Mouse (Mus musculus): ENCODE measurements at regions not wholly inside any gene's neighbourhood (a gene's known extent, or its start where the extent isn't known, plus 50 kb on each side); places are given as distances from the start of the nearest gene placed in this dataset.

DNA sequence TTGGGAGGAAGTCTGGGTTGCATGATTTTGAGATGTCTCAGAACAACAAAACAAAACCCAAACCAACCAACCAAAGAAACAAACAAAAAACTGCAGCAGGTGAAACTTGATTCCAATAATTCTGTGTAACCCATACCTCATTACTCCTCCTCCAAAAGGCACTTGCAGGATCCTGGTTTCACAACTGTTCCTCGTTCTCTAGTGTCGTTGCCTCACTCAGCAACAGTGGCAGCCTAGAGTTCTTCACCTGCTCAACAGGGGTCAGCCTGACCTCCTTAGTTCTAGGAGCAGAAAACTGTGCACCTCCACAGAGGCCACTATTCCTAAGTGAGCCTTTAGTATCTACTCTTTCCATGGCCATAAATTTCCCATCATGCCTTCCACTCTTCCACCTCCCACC is 72.3 kb upstream of the Vangl1 start:
- Histone ChIP-seq H3K27ac (ENCODE audit: insufficient read depth, low read length) (no peak overlapping the region), H3K4me1 (ENCODE audit: control insufficient read depth, insufficient read depth, low read length) (no peaks in the 10 kb centered on the region), H3K4me3 (ENCODE audit: insufficient read depth, low read length) (no peak overlapping the region)
- TF ChIP-seq CTCF (IDR thresholded peaks at IDR 0.05; ENCODE audit: extremely low read depth, insufficient read depth, low read length): no peak
- TF ChIP-seq POLR2A (IDR thresholded peaks at IDR 0.05; ENCODE audit: extremely low read depth, insufficient read depth, low read length): no peak

DNA sequence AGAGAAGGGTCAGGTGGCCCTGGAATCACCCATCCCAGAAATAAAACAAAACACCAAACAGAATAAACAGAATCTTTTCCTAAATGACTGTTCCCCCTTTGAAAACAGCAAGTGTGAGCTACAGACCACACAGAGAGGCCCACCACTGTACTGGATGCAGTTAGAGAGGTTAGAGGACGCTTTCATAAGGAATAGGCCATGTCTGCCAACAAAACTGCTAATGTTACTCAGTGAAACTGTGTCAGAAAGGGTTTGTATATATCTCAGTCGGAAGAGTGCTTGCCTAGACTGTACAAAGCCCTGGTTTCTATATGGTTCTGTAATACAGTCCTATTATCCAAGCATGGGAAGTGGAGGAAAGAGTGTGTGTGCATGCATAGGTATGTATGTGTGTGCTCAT is 71.8 kb upstream of the Vangl1 start:
- H3K4me1 ChIP-seq (ENCODE audit: control insufficient read depth, insufficient read depth, low read length): no peaks in the 10 kb centered on the region
- TF ChIP-seq CTCF (IDR thresholded peaks at IDR 0.05; ENCODE audit: extremely low read depth, insufficient read depth, low read length): no peak
- TF ChIP-seq POLR2A (IDR thresholded peaks at IDR 0.05; ENCODE audit: extremely low read depth, insufficient read depth, low read length): no peak
- no peak overlapping the region for H3K4me3 ChIP-seq (ENCODE audit: insufficient read depth, low read length)
- no peak overlapping the region for H3K27ac ChIP-seq (ENCODE audit: insufficient read depth, low read length)

- H3K27ac ChIP-seq (ENCODE audit: insufficient read depth, low read length): no peak overlapping the region
- TF ChIP-seq CTCF (IDR thresholded peaks at IDR 0.05; ENCODE audit: extremely low read depth, insufficient read depth, low read length): no peak
- TF ChIP-seq POLR2A (IDR thresholded peaks at IDR 0.05; ENCODE audit: extremely low read depth, insufficient read depth, low read length): no peak
- H3K4me3 ChIP-seq (ENCODE audit: insufficient read depth, low read length): no peak overlapping the region
- H3K4me1 ChIP-seq (ENCODE audit: control insufficient read depth, insufficient read depth, low read length): no peaks in the 10 kb centered on the region
Observed at GRCm38 (mm10) chr3:102275256-102276022, 70.9 kb upstream of the Vangl1 start.

DNA sequence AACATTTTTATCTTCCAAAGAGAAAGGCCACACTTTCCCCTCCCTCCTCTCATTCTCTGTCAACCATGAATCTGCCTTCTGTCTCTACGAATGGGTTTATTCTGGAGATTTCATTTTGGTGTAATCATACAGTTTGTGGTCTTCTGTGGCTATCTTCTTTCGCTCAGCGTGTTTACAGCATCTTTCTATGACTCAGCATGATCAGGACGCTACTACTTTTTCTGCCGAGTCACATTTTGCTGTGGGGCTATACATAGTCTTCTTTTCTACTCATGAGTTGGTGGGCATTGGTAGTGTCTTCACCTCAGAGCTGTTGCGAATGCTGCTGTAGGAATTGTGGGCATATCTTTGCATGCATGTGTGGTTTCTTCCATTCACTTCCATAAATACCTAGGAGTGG is 66.3 kb upstream of the Vangl1 start:
- Histone ChIP-seq H3K4me1 (ENCODE audit: control insufficient read depth, insufficient read depth, low read length) (no peaks in the 10 kb centered on the region), H3K4me3 (ENCODE audit: insufficient read depth, low read length) (no peak overlapping the region), H3K27ac (ENCODE audit: insufficient read depth, low read length) (no peak overlapping the region)
- TF ChIP-seq CTCF (IDR thresholded peaks at IDR 0.05; ENCODE audit: extremely low read depth, insufficient read depth, low read length) (no peak), POLR2A (IDR thresholded peaks at IDR 0.05; ENCODE audit: extremely low read depth, insufficient read depth, low read length) (no peak)

GRCm38 (mm10) chr3:102270257-102270656 is 65.8 kb upstream of the Vangl1 start:
- H3K27ac ChIP-seq (ENCODE audit: insufficient read depth, low read length): no peak overlapping the region
- no peaks in the 10 kb centered on the region for H3K4me1 ChIP-seq (ENCODE audit: control insufficient read depth, insufficient read depth, low read length)
- no peak overlapping the region for H3K4me3 ChIP-seq (ENCODE audit: insufficient read depth, low read length)
- TF ChIP-seq POLR2A (IDR thresholded peaks at IDR 0.05; ENCODE audit: extremely low read depth, insufficient read depth, low read length) (no peak), CTCF (IDR thresholded peaks at IDR 0.05; ENCODE audit: extremely low read depth, insufficient read depth, low read length) (no peak)

- Histone ChIP-seq H3K4me3 (ENCODE audit: insufficient read depth, low read length) (no peak overlapping the region), H3K4me1 (ENCODE audit: control insufficient read depth, insufficient read depth, low read length) (no peaks in the 10 kb centered on the region), H3K27ac (ENCODE audit: insufficient read depth, low read length) (no peak overlapping the region)
- TF ChIP-seq CTCF (IDR thresholded peaks at IDR 0.05; ENCODE audit: extremely low read depth, insufficient read depth, low read length): no peak
- TF ChIP-seq POLR2A (IDR thresholded peaks at IDR 0.05; ENCODE audit: extremely low read depth, insufficient read depth, low read length): no peak
Observed at GRCm38 (mm10) chr3:102266136-102266535, 61.6 kb upstream of the Vangl1 start.

DNA sequence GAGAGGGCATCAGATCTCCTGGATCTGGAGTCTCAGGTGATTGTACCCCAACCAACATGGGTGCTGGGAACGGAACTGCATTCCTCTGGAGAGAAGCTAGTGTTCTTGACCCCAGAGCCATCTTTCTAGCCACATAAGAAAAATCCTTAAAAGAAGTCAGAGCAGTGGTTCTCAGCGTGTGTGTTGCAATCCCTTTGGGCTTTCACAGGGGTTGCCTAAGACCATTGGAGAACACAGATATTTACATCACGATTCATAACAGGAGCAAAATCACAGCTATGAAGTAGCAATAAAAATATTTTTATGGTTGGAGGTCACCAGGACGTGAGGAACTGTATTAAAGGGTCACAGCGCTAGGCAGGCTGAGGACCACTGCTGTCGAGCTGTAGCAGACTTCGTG is 60.7 kb upstream of the Vangl1 start:
- no peak for TF ChIP-seq CTCF (IDR thresholded peaks at IDR 0.05; ENCODE audit: extremely low read depth, insufficient read depth, low read length)
- TF ChIP-seq POLR2A (IDR thresholded peaks at IDR 0.05; ENCODE audit: extremely low read depth, insufficient read depth, low read length): no peak
- no peaks in the 10 kb centered on the region for H3K4me1 ChIP-seq (ENCODE audit: control insufficient read depth, insufficient read depth, low read length)
- H3K27ac ChIP-seq (ENCODE audit: insufficient read depth, low read length): no peak overlapping the region
- no peak overlapping the region for H3K4me3 ChIP-seq (ENCODE audit: insufficient read depth, low read length)

GRCm38 (mm10) chr3:102263326-102263725 is 58.8 kb upstream of the Vangl1 start:
- Histone ChIP-seq H3K4me3 (ENCODE audit: insufficient read depth, low read length) (no peak overlapping the region), H3K27ac (ENCODE audit: insufficient read depth, low read length) (no peak overlapping the region), H3K4me1 (ENCODE audit: control insufficient read depth, insufficient read depth, low read length) (no peaks in the 10 kb centered on the region)
- TF ChIP-seq CTCF (IDR thresholded peaks at IDR 0.05; ENCODE audit: extremely low read depth, insufficient read depth, low read length): no peak
- no peak for TF ChIP-seq POLR2A (IDR thresholded peaks at IDR 0.05; ENCODE audit: extremely low read depth, insufficient read depth, low read length)

- TF ChIP-seq CTCF (IDR thresholded peaks at IDR 0.05; ENCODE audit: extremely low read depth, insufficient read depth, low read length): no peak
- no peak for TF ChIP-seq POLR2A (IDR thresholded peaks at IDR 0.05; ENCODE audit: extremely low read depth, insufficient read depth, low read length)
- Histone ChIP-seq H3K4me1 (ENCODE audit: control insufficient read depth, insufficient read depth, low read length) (no peaks in the 10 kb centered on the region), H3K4me3 (ENCODE audit: insufficient read depth, low read length) (0 out of 2 replicates have a peak overlapping the region, but pooled peaks have one; percentile 5), H3K27ac (ENCODE audit: insufficient read depth, low read length) (peak overlapping the region; percentile 72; the same call in 1 of the 2 replicates)
Observed at GRCm38 (mm10) chr3:102262665-102263064, 58.2 kb upstream of the Vangl1 start.

DNA sequence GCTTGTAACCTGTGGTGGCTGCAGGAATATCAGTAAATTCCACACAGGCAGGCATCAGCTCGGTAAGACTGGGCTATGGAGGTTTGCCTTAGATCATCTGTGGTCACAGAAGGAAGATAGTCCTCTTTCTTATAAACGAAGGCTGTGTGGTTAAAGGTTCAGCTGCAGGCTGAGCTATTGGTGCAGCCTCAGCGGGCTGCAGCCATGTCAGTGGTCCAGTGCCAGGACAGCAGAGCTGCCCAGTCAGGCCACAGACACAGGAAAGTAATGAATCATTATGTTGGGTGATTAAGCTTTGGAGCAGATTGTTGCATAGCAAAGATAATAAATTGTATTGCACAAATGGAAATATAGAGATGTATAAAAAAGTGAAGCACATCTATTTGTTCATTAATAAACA is 57.0 kb upstream of the Vangl1 start:
- Histone ChIP-seq H3K4me1 (ENCODE audit: control insufficient read depth, insufficient read depth, low read length) (no peaks in the 10 kb centered on the region), H3K4me3 (ENCODE audit: insufficient read depth, low read length) (no peak overlapping the region), H3K27ac (ENCODE audit: insufficient read depth, low read length) (peak overlapping the region; percentile 69; the same call in 1 of the 2 replicates)
- no peak for TF ChIP-seq POLR2A (IDR thresholded peaks at IDR 0.05; ENCODE audit: extremely low read depth, insufficient read depth, low read length)
- TF ChIP-seq CTCF (IDR thresholded peaks at IDR 0.05; ENCODE audit: extremely low read depth, insufficient read depth, low read length): no peak
